In the genomic region with DNA sequence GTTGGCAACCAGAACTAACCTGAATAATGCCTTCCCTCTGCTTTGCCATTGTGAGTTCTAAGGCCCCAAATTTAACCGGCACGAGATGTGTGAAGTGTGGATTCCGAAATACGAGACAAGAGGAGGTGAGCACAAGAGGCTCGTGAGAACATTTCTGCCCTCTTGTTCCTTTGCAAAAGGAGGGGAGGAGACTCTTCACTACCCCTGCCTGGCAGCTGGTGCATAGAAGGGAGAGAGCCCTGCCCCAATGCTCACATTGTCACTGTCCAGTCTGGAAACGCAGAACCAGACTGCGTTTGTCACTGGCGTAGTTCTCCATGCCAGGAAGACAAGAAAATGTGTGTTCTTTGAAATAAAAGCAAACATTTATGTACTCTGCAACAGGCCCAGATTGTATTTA, we compare ENCODE assay signal across 21 mouse cellular contexts. TPM values are rescaled to one million over a fixed set of nuclear protein-coding genes. Genes with fewer than 3 reads are reported as not detected.
"Had no signal": no experiment of that assay in that cellular context is flagged by ENCODE, and none has a peak within 500 bp of the region (broad histone marks: within the 10 kb centered on the region; RNA-seq: fewer than 3 reads in every experiment).

No protein-coding gene starts in this region.

- H3K4me1 ChIP-seq: liver, embryonic 13.5 days; liver, embryonic 15.5 days; megakaryocyte, embryonic 14.5 days had no signal

- H3K4me2 ChIP-seq: liver, embryonic 13.5 days; liver, embryonic 15.5 days; lung, embryonic 14.5 days; midbrain, embryonic 11.5 days; midbrain, embryonic 13.5 days; midbrain, embryonic 15.5 days; neural tube, embryonic 13.5 days; stomach, embryonic 15.5 days had no signal

- H3K9ac ChIP-seq: liver, embryonic 13.5 days; liver, embryonic 15.5 days; liver, postnatal 0 days; lung, embryonic 14.5 days; midbrain, embryonic 13.5 days; midbrain, embryonic 15.5 days; neural tube, embryonic 13.5 days; stomach, embryonic 15.5 days had no signal

- ATAC-seq: liver, postnatal 0 days; midbrain, embryonic 13.5 days; midbrain, embryonic 15.5 days had no signal

- H3K36me3 ChIP-seq: liver, embryonic 13.5 days; liver, embryonic 15.5 days; midbrain, embryonic 13.5 days; midbrain, embryonic 15.5 days; neural tube, embryonic 13.5 days; stomach, embryonic 15.5 days had no signal

- DNase-seq: liver, embryonic 13.5 days; liver, postnatal 0 days; lung, embryonic 14.5 days; lung, postnatal 14 days; lung, postnatal 36 days; right cerebral cortex, postnatal 14 days; thymus, adult 2 months; thymus, postnatal 25 days; thymus, postnatal 4 days had no signal

- H3K27ac ChIP-seq: liver, embryonic 13.5 days; liver, embryonic 15.5 days; macrophage; midbrain, embryonic 13.5 days; midbrain, embryonic 15.5 days; neural tube, embryonic 13.5 days; stomach, embryonic 15.5 days; stomach, postnatal 0 days had no signal

- H3K9me3 ChIP-seq: liver, embryonic 13.5 days; liver, embryonic 15.5 days; megakaryocyte, embryonic 14.5 days; midbrain, embryonic 13.5 days; midbrain, embryonic 15.5 days; neural tube, embryonic 13.5 days; stomach, embryonic 15.5 days had no signal

- H3K4me3 ChIP-seq: liver, embryonic 13.5 days; liver, embryonic 15.5 days; megakaryocyte, embryonic 14.5 days; midbrain, embryonic 13.5 days; midbrain, embryonic 15.5 days; neural tube, embryonic 13.5 days; stomach, embryonic 15.5 days had no signal

RNA-seq across cellular contexts. Expression of gene Gjb6, which starts 1.9 kb away (rescaled TPM):
- polyA plus RNA-seq: liver, embryonic 15.5 days; lung, embryonic 14.5 days; macrophage; spleen, adult 2 months; testis, adult 2 months had no signal

RNA-seq across cellular contexts. Expression of gene Gm4491, which starts 19.6 kb away (rescaled TPM):
- polyA plus RNA-seq: liver, embryonic 13.5 days; liver, embryonic 15.5 days; liver, postnatal 0 days; lung, embryonic 14.5 days; lung, embryonic 16.5 days; macrophage; midbrain, embryonic 11.5 days; midbrain, embryonic 15.5 days; neural tube, embryonic 13.5 days; spleen, adult 2 months; stomach, embryonic 15.5 days; stomach, postnatal 0 days; testis, adult 2 months; thymus, adult 2 months had no signal

RNA-seq across cellular contexts. Expression of gene Gjb2, which starts 30.8 kb away (rescaled TPM):
- polyA plus RNA-seq: macrophage had no signal
